Mouse (Mus musculus) small intestine, adult 2 months (tissue): ENCODE results near the gene Tkfc.

ENCODE experiments used
- CTCF ChIP-seq: fragments of 200-500 bp; IDR thresholded peaks from 2 replicates; pipeline ENCODE4 v1.5.1; 2012; ENCODE audit warnings: low read depth, mild to moderate bottlenecking, control low read depth, inconsistent platforms, low read length, moderate library complexity, mixed read lengths; ENCODE audit not compliant: insufficient replicate concordance, insufficient read length; ENCODE audit errors: extremely low read depth
- POLR2A ChIP-seq: fragments of 200-500 bp; IDR thresholded peaks from 2 replicates; pipeline ENCODE4 v1.6.1; 2012; ENCODE audit warnings: low read depth, mild to moderate bottlenecking, control low read depth, inconsistent platforms, low read length, moderate library complexity

DNA sequence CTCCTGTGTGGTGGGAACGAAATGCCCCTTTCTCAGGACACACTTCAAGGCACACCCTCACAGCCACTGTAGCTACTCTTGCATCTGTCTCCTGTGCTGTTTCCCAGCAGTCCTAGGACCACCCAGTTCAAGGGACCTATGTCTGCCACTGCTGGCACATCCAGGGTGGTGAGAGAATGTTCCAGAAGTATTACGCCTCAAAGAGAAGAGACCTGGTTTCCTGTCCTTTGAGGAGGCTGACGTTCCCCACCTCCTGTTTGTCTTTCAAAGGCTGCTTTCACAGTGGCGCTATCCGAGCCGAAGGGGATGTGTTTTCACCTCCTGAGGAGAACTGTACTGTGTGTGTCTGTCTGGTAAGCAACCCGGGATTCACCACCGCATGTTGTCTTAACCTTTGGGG, 42.7 kb upstream of the Tkfc start:
- TF ChIP-seq CTCF (no peak), POLR2A (no peak)
